Mouse (Mus musculus) leukemia stem cell, adult 10-12 weeks (primary cell): Measurements from ENCODE around the gene Car10. TPM values are rescaled to one million over a fixed set of nuclear protein-coding genes. Genes with fewer than 3 reads are reported as not detected.

ENCODE experiments used
- polyA plus RNA-seq: library from polyadenylated mRNA; stranded (reverse); fragments of >175 nt; gene quantifications from 2 replicates; pipeline ENCODE4 v1.2.3, GENCODE M21; 2012; ENCODE audit warnings: low replicate concordance

Gene Car10
- not detected in 2 replicates for polyA plus RNA-seq

GRCm38 (mm10) chr11:93097941-93098828 lies at the start of gene Car10:
Gene Car10 (plus strand): TSS chr11:93098028.

